Mouse (Mus musculus) heart, adult 11 months (tissue): Measurements from ENCODE around the gene Dclk2.

Experiments used
- DNase-seq: peaks from one replicate; pipeline ENCODE4 v3.0.0; 2022

Gene Dclk2

GRCm38 (mm10) chr3:86754595-86755557, 165.8 kb downstream of the Dclk2 start:
- DNase-seq, result peak; percentile 76

DNA sequence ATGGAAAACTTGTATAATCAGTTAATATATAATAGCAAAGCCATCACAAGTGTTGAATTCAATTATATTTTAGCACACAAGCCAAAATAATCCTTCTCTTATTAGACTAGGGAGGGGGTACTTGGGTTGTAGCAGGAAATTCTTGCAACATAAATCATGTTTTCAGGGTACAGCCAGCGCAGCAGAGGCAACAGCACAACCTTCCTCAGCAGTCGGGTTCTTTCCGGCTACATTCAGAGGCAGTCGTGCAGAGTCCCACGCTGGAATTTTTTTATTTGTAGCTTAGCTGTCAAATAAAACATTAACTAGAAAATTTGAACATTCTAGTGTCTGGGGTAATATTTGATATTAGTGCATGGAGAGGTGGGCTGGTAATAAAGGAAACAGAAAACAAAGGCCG, 166.5 kb downstream of the Dclk2 start:
- no peak for DNase-seq

- no peak for DNase-seq
Observed at GRCm38 (mm10) chr3:86750652-86751051, 170.0 kb downstream of the Dclk2 start.

DNA sequence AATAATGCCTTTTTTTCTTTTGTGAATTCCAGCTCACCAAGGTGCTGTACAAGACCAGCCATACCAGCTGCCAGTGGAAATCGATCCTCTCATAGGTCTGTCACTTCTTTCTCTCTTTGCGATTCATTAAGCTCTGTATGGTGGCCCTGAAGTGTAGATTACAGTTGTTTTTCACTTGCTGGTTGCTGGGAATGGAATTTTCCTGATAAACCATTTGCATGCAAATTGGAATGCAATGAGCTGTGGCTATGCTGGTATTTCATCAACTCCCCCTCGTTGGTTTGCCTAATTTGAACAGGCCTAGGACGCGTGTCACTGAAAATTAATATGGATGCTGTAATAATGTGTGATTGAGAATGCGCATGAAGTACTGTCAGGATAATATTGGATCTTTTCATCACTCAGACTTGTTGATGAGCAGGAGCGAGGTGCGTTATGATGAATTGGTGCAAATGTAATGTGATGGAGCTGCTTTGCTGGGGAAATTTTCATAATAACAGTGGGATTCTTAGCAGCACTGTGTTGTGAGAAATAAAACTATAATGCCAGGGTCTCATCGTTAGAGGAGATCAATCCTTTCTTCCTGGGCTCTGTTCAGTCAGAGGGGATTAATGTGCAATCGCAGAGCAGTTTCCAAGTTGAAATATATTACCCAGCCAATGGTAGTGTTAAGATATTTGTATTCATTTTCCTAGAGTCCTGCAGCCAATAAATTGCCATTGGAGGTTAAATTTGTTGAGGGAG, 174.7 kb downstream of the Dclk2 start:
- DNase-seq, result no peak

GRCm38 (mm10) chr3:86745348-86745747, 175.3 kb downstream of the Dclk2 start:
- DNase-seq, result no peak

GRCm38 (mm10) chr3:86739745-86740144, 180.9 kb downstream of the Dclk2 start:
- no peak for DNase-seq

DNA sequence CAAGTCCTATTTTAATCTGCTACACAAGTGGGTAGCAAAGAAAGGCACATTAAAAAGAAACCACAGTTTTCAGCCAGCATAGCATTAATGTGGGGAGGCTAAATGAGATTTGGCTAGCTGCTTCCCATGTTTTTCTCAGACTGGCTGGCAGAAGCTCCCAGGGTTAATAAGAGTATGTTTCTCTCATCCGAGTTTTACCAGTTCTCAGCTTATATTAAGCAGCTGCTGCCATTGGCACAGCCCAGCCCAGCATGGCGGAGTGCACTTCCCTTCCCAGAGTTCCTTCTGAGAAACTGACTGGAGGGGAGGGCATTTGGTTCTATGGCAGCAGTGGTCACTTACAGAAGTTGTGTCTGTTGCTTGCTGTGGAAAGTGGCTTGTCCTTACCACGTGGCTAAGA, 181.8 kb downstream of the Dclk2 start:
- no peak for DNase-seq
